Mouse (Mus musculus) CH12.LX (cell line): ENCODE data around the gene Apoc2. TPM values are rescaled to one million over a fixed set of nuclear protein-coding genes. Genes with fewer than 3 reads are reported as not detected.

ENCODE experiments used
- DNase-seq: peaks from one replicate; pipeline ENCODE4 v3.0.0-alpha.2; 2013; ENCODE audit errors: extremely low read depth
- H3K27ac ChIP-seq: 2 replicates; pipeline ENCODE4 v1.5.1; 2012; ENCODE audit warnings: low read depth, mild to moderate bottlenecking, control low read depth, moderate library complexity; ENCODE audit not compliant: insufficient read depth
- H3K27me3 ChIP-seq: replicated peaks from 2 replicates; pipeline ENCODE3; 2012; ENCODE audit warnings: inconsistent platforms
- H3K36me3 ChIP-seq, 2 experiments: replicated peaks in 1 of 2; 2 replicates each; pipeline versions ENCODE3 to v1.6.1; 2012; ENCODE audit warnings: inconsistent platforms in 1 of 2, low read length in 1 of 2, mild to moderate bottlenecking in 1 of 2, mixed read lengths in 1 of 2, moderate library complexity in 1 of 2; ENCODE audit not compliant: control insufficient read depth in 1 of 2, insufficient read depth in 1 of 2
- H3K4me1 ChIP-seq, 2 experiments: 2 replicates each; pipeline ENCODE4 v1.6.1; 2012; ENCODE audit warnings: inconsistent platforms in 1 of 2, moderate library complexity in 1 of 2; ENCODE audit not compliant: insufficient read depth in 2 of 2, control insufficient read depth in 1 of 2
- H3K4me2 ChIP-seq: 2 replicates; pipeline ENCODE4 v1.6.1; 2012; ENCODE audit warnings: low read depth, mild to moderate bottlenecking, control low read depth; ENCODE audit not compliant: poor library complexity, insufficient read depth, severe bottlenecking
- H3K4me3 ChIP-seq, 3 experiments: fragments of 150-350 bp in 1 of 3; sonication (generic) in 1 of 3; replicated peaks in 1 of 3; 2 replicates each; pipeline versions ENCODE3 to v1.5.1; 2011 to 2012; ENCODE audit warnings: low read depth in 2 of 3, low read length in 2 of 3, mild to moderate bottlenecking in 2 of 3, moderate library complexity in 2 of 3, control low read depth in 1 of 3, improper control_type of control experiment in 1 of 3, inconsistent platforms in 1 of 3, mixed read lengths in 1 of 3; ENCODE audit not compliant: poor library complexity in 1 of 3
- H3K79me2 ChIP-seq: replicated peaks from 2 replicates; pipeline ENCODE4 v1.6.1; 2012; ENCODE audit warnings: mild to moderate bottlenecking, moderate library complexity; ENCODE audit not compliant: control insufficient read depth, poor library complexity, insufficient read depth, severe bottlenecking; ENCODE audit errors: extremely low read depth
- H3K9ac ChIP-seq: 2 replicates; pipeline ENCODE4 v1.6.1; 2012; ENCODE audit warnings: low read depth, mild to moderate bottlenecking, control low read depth, moderate library complexity; ENCODE audit not compliant: insufficient read depth
- H3K9me3 ChIP-seq: replicated peaks from 2 replicates; pipeline ENCODE3; 2012; ENCODE audit warnings: low read length, inconsistent platforms, mixed read lengths
- CHD2 ChIP-seq: IDR thresholded peaks from 2 replicates; pipeline ENCODE4 v1.6.1; 2011; ENCODE audit warnings: low read length, improper control_type of control experiment
- CTCF ChIP-seq, 2 experiments: IDR thresholded peaks in 1 of 2; conservative IDR thresholded peaks in 1 of 2; 2 replicates each; pipeline ENCODE4 v1.5.1; 2011 to 2012; ENCODE audit warnings: low read depth in 2 of 2, low read length in 2 of 2, improper control_type of control experiment in 1 of 2, inconsistent platforms in 1 of 2, mild to moderate bottlenecking in 1 of 2, moderate library complexity in 1 of 2
- ELF1 ChIP-seq: IDR thresholded peaks from 2 replicates; pipeline ENCODE4 v1.6.1; 2014; ENCODE audit warnings: low read depth, mild to moderate bottlenecking, inconsistent platforms, low read length, improper control_type of control experiment
- EP300 ChIP-seq: IDR thresholded peaks from 2 replicates; pipeline ENCODE4 v1.6.1; 2011; ENCODE audit warnings: low read length, improper control_type of control experiment
- HCFC1 ChIP-seq: IDR thresholded peaks from 2 replicates; pipeline ENCODE4 v1.6.1; 2012; ENCODE audit warnings: low read depth, mild to moderate bottlenecking, inconsistent platforms, low read length, improper control_type of control experiment
- IRF4 ChIP-seq: IDR thresholded peaks from 2 replicates; pipeline ENCODE4 v1.6.1; 2014; ENCODE audit warnings: low read depth, mild to moderate bottlenecking, inconsistent platforms, low read length, improper control_type of control experiment
- JUND ChIP-seq: conservative IDR thresholded peaks from 2 replicates; pipeline ENCODE4 v1.6.1; 2011; ENCODE audit warnings: low read depth, low read length, improper control_type of control experiment
- KAT2A ChIP-seq: IDR thresholded peaks from 2 replicates; pipeline ENCODE4 v1.6.1; 2012; ENCODE audit warnings: low read length, improper control_type of control experiment, inconsistent platforms; ENCODE audit not compliant: insufficient replicate concordance
- MAFK ChIP-seq: IDR thresholded peaks from 2 replicates; pipeline ENCODE4 v1.6.1; 2011; ENCODE audit warnings: low read length, improper control_type of control experiment; ENCODE audit not compliant: insufficient replicate concordance
- MAX ChIP-seq: IDR thresholded peaks from 2 replicates; pipeline ENCODE4 v1.6.1; 2011; ENCODE audit warnings: low read length, improper control_type of control experiment
- MAZ ChIP-seq: IDR thresholded peaks from 2 replicates; pipeline ENCODE4 v1.6.1; 2012; ENCODE audit warnings: low read depth, mild to moderate bottlenecking, inconsistent platforms, low read length, improper control_type of control experiment, moderate library complexity
- MEF2A ChIP-seq: IDR thresholded peaks from 2 replicates; pipeline ENCODE4 v1.6.1; 2014; ENCODE audit warnings: low read depth, mild to moderate bottlenecking, inconsistent platforms, low read length, improper control_type of control experiment, borderline replicate concordance
- MXI1 ChIP-seq: IDR thresholded peaks from 2 replicates; pipeline ENCODE4 v1.6.1; 2011; ENCODE audit warnings: mild to moderate bottlenecking, low read depth, low read length, improper control_type of control experiment
- NELFE ChIP-seq: IDR thresholded peaks from 2 replicates; pipeline ENCODE4 v1.6.1; 2011; ENCODE audit warnings: low read depth, low read length, improper control_type of control experiment
- POLR2A ChIP-seq: IDR thresholded peaks from 2 replicates; pipeline ENCODE4 v1.6.1; 2011; ENCODE audit warnings: low read depth, mild to moderate bottlenecking, improper control_type of control experiment, low read length
- POLR2AphosphoS2 ChIP-seq: IDR thresholded peaks from 2 replicates; pipeline ENCODE4 v1.6.1; 2011; ENCODE audit warnings: low read depth, low read length, improper control_type of control experiment
- RAD21 ChIP-seq: IDR thresholded peaks from 2 replicates; pipeline ENCODE4 v1.6.1; 2011; ENCODE audit warnings: low read depth, mild to moderate bottlenecking, low read length, improper control_type of control experiment, moderate library complexity
- RCOR1 ChIP-seq: conservative IDR thresholded peaks from 2 replicates; pipeline ENCODE4 v1.6.1; 2012; ENCODE audit warnings: low read depth, mild to moderate bottlenecking, inconsistent platforms, low read length, improper control_type of control experiment
- SMC3 ChIP-seq: IDR thresholded peaks from 2 replicates; pipeline ENCODE4 v1.6.1; 2011; ENCODE audit warnings: low read depth, low read length, improper control_type of control experiment
- TBP ChIP-seq: conservative IDR thresholded peaks from 2 replicates; pipeline ENCODE4 v1.6.1; 2011; ENCODE audit warnings: low read depth, low read length, improper control_type of control experiment
- TCF12 ChIP-seq: IDR thresholded peaks from 2 replicates; pipeline ENCODE4 v1.6.1; 2014; ENCODE audit warnings: low read depth, mild to moderate bottlenecking, inconsistent platforms, low read length, improper control_type of control experiment
- ZC3H11A ChIP-seq: IDR thresholded peaks from 2 replicates; pipeline ENCODE4 v1.6.1; 2012; ENCODE audit warnings: low read depth, mild to moderate bottlenecking, inconsistent platforms, low read length, improper control_type of control experiment
- ZKSCAN1 ChIP-seq: IDR thresholded peaks from 2 replicates; pipeline ENCODE4 v1.6.1; 2012; ENCODE audit warnings: low read depth, inconsistent platforms, low read length, improper control_type of control experiment, borderline replicate concordance
- ZNF384 ChIP-seq: IDR thresholded peaks from 2 replicates; pipeline ENCODE4 v1.6.1; 2012; ENCODE audit warnings: low read depth, low read length, improper control_type of control experiment, inconsistent platforms
- dilution Hi-C: fragments of 300-500 bp; cut with MboI; formaldehyde crosslinking; loops from 2 replicates; pipeline ENCODE4 v1.14.3; 2020; ENCODE audit warnings: low sequenced_read_pairs; ENCODE audit not compliant: extremely low pct_unique_long_range_greater_than_20kb, extremely low pct_ligation_motif_present
- in situ Hi-C: fragments of 300-500 bp; cut with MboI; formaldehyde crosslinking; loops from 3 replicates; pipeline ENCODE4 v1.14.3; 2019; ENCODE audit warnings: low sequenced_read_pairs, low pct_ligation_motif_present, low pct_unique_long_range_greater_than_20kb, mixed read lengths
- polyA plus RNA-seq: library from polyadenylated mRNA; unstranded; fragments of >175 nt; gene quantifications from 2 replicates; pipeline ENCODE4 v1.2.1, GENCODE M21; 2012; ENCODE audit warnings: low read depth; ENCODE audit not compliant: insufficient read length
- total RNA-seq, 2 experiments: library from RNA; depleted of rRNA; stranded (reverse); fragments of 300-350 nt in 1 of 2; fragments of >200 nt in 1 of 2; gene quantifications; 2 replicates each; pipeline ENCODE4 v1.2.3; 2012 to 2014

The Apoc2 gene
- total and polyA plus RNA-seq, 3 experiments: not detected

- in situ Hi-C loops (loop anchor here (5.0 kb wide), 2 partner anchors 43 to 203 kb away; no protein-coding TSS in a partner anchor), dilution Hi-C loops (no loop called here)
- Histone ChIP-seq H3K4me2 (peak overlapping the region; percentile 79), H3K9ac (peak overlapping the region; percentile 55), H3K27me3 (peaks cover 2% of the 10 kb centered on the region), H3K4me1 (peaks cover 7 to 29% of the 10 kb centered on the region in 2 experiments; a peak in 3 of 4 replicates), H3K9me3 (no peaks in the 10 kb centered on the region), H3K4me3 (peak overlapping the region in 2 of 3 experiments; percentile 2 to 19), H3K36me3 (no peaks in the 10 kb centered on the region)
- peak; percentile 97 for DNase-seq
- TF ChIP-seq IRF4 (peak; percentile 33; the same call in 1 of the 2 replicates), CTCF (conservative IDR thresholded peaks at IDR 0.05 in 1 of 2, IDR thresholded peaks at IDR 0.05 in 1 of 2; ENCODE audit: low read depth in 2 of 2, low read length in 2 of 2) (peak; percentile 82 to 96), POLR2A (peak; percentile 40; the same call in 1 of the 2 replicates), MAX (0 out of 2 replicates have a peak, but pooled peaks have one; percentile 8), POLR2AphosphoS2 (no peak), SMC3 (peak; percentile 81), JUND (no peak), ZNF384 (peak; percentile 93), RAD21 (peak; percentile 88)
- TF ChIP-seq, all 38 proteins: peak for 7
- peaks cover 5% of the 10 kb centered on the region for H3K79me2 ChIP-seq
- H3K27ac ChIP-seq: peak overlapping the region; percentile 30; the same call in 1 of the 2 replicates
These were observed 8.6 kb downstream of the Apoc2 start for GRCm38 (mm10) chr7:19668947-19669721.

GRCm38 (mm10) chr7:19667434-19667833 lies 10.3 kb downstream of the Apoc2 start:
- peaks cover 14 to 45% of the 10 kb centered on the region in 2 experiments; a peak in 3 of 4 replicates for H3K4me1 ChIP-seq
- no peak overlapping the region for H3K4me3 ChIP-seq
- H3K79me2 ChIP-seq: peaks cover 22% of the 10 kb centered on the region
- no peak overlapping the region for H3K4me2 ChIP-seq
- dilution Hi-C loops: no loop called here
- H3K9ac ChIP-seq: no peak overlapping the region
- peaks cover 2% of the 10 kb centered on the region for H3K27me3 ChIP-seq
- no peaks in the 10 kb centered on the region for H3K9me3 ChIP-seq
- H3K27ac ChIP-seq: peak overlapping the region; percentile 72
- peaks cover 5% of the 10 kb centered on the region in 2 experiments for H3K36me3 ChIP-seq
- TF ChIP-seq ZKSCAN1 (no peak; the same call in 1 of the 2 replicates), ZC3H11A (no peak), MAFK (peak; percentile 45; the same call in 1 of the 2 replicates), MXI1 (no peak), NELFE (peak; percentile 26; the same call in 1 of the 2 replicates), MAZ (no peak), IRF4 (peak; percentile 91), RCOR1 (0 out of 2 replicates have a peak, but pooled peaks have one; percentile 67), MAX (peak; percentile 50; the same call in 1 of the 2 replicates), ELF1 (peak; percentile 79), EP300 (peak; percentile 87), HCFC1 (0 out of 2 replicates have a peak, but pooled peaks have one; percentile 22), CHD2 (peak; percentile 50; the same call in 1 of the 2 replicates), KAT2A (no peak), MEF2A (no peak; the same call in 1 of the 2 replicates), TBP (0 out of 2 replicates have a peak, but pooled peaks have one; percentile 37), TCF12 (0 out of 2 replicates have a peak, but pooled peaks have one; percentile 31)
- in situ Hi-C loops: loop anchor here (5.0 kb wide), 2 partner anchors 45 to 205 kb away; no protein-coding TSS in a partner anchor
- peak; percentile 52 for DNase-seq
